Mouse (Mus musculus): ENCODE measurements around the gene Gm10645.

- TF ChIP-seq CTCF (conservative IDR thresholded peaks at IDR 0.05; ENCODE audit: low read length) (no peak), POU5F1 (IDR thresholded peaks at IDR 0.05; ENCODE audit: borderline replicate concordance, low read length) (no peak), NANOG (IDR thresholded peaks at IDR 0.05; ENCODE audit: borderline replicate concordance, low read length) (no peak)
Measured at GRCm38 (mm10) chr8:83186376-83186775, 20.4 kb upstream of the Gm10645 start.
